Mouse (Mus musculus): ENCODE data around the gene Skor1.

The Skor1 gene

GRCm38 (mm10) chr9:63148410-63149371, at the start of gene Skor1:
Skor1 (minus strand) TSS chr9:63148961.
- DNase-seq (ENCODE audit: low spot score), result no peak

GRCm38 (mm10) chr9:63197252-63197651, 48.5 kb upstream of the Skor1 start:
- DNase-seq (ENCODE audit: low spot score), result no peak

- DNase-seq (ENCODE audit: low spot score), result no peak
Observed at GRCm38 (mm10) chr9:63196114-63196682, 47.4 kb upstream of the Skor1 start.

GRCm38 (mm10) chr9:63195523-63195922, 46.8 kb upstream of the Skor1 start:
- no peak for DNase-seq (ENCODE audit: low spot score)

GRCm38 (mm10) chr9:63194791-63195190, 46.0 kb upstream of the Skor1 start:
- no peak for DNase-seq (ENCODE audit: low spot score)

GRCm38 (mm10) chr9:63192809-63193208, 44.0 kb upstream of the Skor1 start:
- no peak for DNase-seq (ENCODE audit: low spot score)

- no peak for DNase-seq (ENCODE audit: low spot score)
Observed at GRCm38 (mm10) chr9:63187310-63187709, 38.5 kb upstream of the Skor1 start.

GRCm38 (mm10) chr9:63185249-63185648, 36.5 kb upstream of the Skor1 start:
- DNase-seq (ENCODE audit: low spot score), result no peak

- no peak for DNase-seq (ENCODE audit: low spot score)
Observed at GRCm38 (mm10) chr9:63183864-63184263, 35.1 kb upstream of the Skor1 start.

- no peak for DNase-seq (ENCODE audit: low spot score)
Observed at GRCm38 (mm10) chr9:63182306-63182960, 33.7 kb upstream of the Skor1 start.

- DNase-seq (ENCODE audit: low spot score), result no peak
Observed at GRCm38 (mm10) chr9:63181337-63182178, 32.8 kb upstream of the Skor1 start.

- DNase-seq (ENCODE audit: low spot score), result no peak
Observed at GRCm38 (mm10) chr9:63178296-63178695, 29.5 kb upstream of the Skor1 start.

- no peak for DNase-seq (ENCODE audit: low spot score)
Observed at GRCm38 (mm10) chr9:63174001-63174721, 25.4 kb upstream of the Skor1 start.

- no peak for DNase-seq (ENCODE audit: low spot score)
Observed at GRCm38 (mm10) chr9:63171951-63172350, 23.2 kb upstream of the Skor1 start.

GRCm38 (mm10) chr9:63169127-63169526, 20.4 kb upstream of the Skor1 start:
- no peak for DNase-seq (ENCODE audit: low spot score)

- DNase-seq (ENCODE audit: low spot score), result no peak
Observed at GRCm38 (mm10) chr9:63165070-63165469, 16.3 kb upstream of the Skor1 start.

GRCm38 (mm10) chr9:63163756-63164155, 15.0 kb upstream of the Skor1 start:
- DNase-seq (ENCODE audit: low spot score), result no peak

- no peak for DNase-seq (ENCODE audit: low spot score)
Observed at GRCm38 (mm10) chr9:63151949-63152348, 3.2 kb upstream of the Skor1 start.

GRCm38 (mm10) chr9:63151072-63151870, 2.5 kb upstream of the Skor1 start:
- peak; percentile 76 for DNase-seq (ENCODE audit: low spot score)

GRCm38 (mm10) chr9:63150086-63150800, 1.5 kb upstream of the Skor1 start:
- DNase-seq (ENCODE audit: low spot score), result no peak
